Mouse (Mus musculus): ENCODE data around the gene Prkce.

The Prkce gene

GRCm38 (mm10) chr17:86559206-86559891, 391.8 kb downstream of the Prkce start:
- DNase-seq (ENCODE audit: low spot score in 2 of 2), result no peak

- no peak for DNase-seq (ENCODE audit: low spot score in 2 of 2)
Measured at GRCm38 (mm10) chr17:86560499-86560898, 392.9 kb downstream of the Prkce start.

- no peak for DNase-seq (ENCODE audit: low spot score in 2 of 2)
Measured at GRCm38 (mm10) chr17:86570491-86570890, 402.9 kb downstream of the Prkce start.

GRCm38 (mm10) chr17:86571266-86571665, 403.7 kb downstream of the Prkce start:
- no peak for DNase-seq (ENCODE audit: low spot score in 2 of 2)

- no peak for DNase-seq (ENCODE audit: low spot score in 2 of 2)
Measured at GRCm38 (mm10) chr17:86572136-86572535, 404.6 kb downstream of the Prkce start.

GRCm38 (mm10) chr17:86572576-86572975, 405.0 kb downstream of the Prkce start:
- DNase-seq (ENCODE audit: low spot score in 2 of 2), result no peak

- peak in 1 of 2 experiments; percentile 41 for DNase-seq (ENCODE audit: low spot score in 2 of 2)
Measured at GRCm38 (mm10) chr17:86573596-86574248, 406.1 kb downstream of the Prkce start.

- no peak for DNase-seq (ENCODE audit: low spot score in 2 of 2)
Measured at GRCm38 (mm10) chr17:86580724-86581123, 413.1 kb downstream of the Prkce start.

GRCm38 (mm10) chr17:86582341-86582740, 414.8 kb downstream of the Prkce start:
- DNase-seq (ENCODE audit: low spot score in 2 of 2), result no peak

- DNase-seq (ENCODE audit: low spot score in 2 of 2), result no peak
Measured at GRCm38 (mm10) chr17:86586441-86586840, 418.9 kb downstream of the Prkce start.

GRCm38 (mm10) chr17:86588704-86589449, 421.3 kb downstream of the Prkce start:
- no peak for DNase-seq (ENCODE audit: low spot score in 2 of 2)

GRCm38 (mm10) chr17:86589681-86590080, 422.1 kb downstream of the Prkce start:
- no peak for DNase-seq (ENCODE audit: low spot score in 2 of 2)

- DNase-seq (ENCODE audit: low spot score in 2 of 2), result no peak
Measured at GRCm38 (mm10) chr17:86591241-86591640, 423.7 kb downstream of the Prkce start.

GRCm38 (mm10) chr17:86592991-86593586, 425.5 kb downstream of the Prkce start:
- DNase-seq (ENCODE audit: low spot score in 2 of 2), result no peak

- no peak for DNase-seq (ENCODE audit: low spot score in 2 of 2)
Measured at GRCm38 (mm10) chr17:86595526-86595925, 427.9 kb downstream of the Prkce start.

- DNase-seq (ENCODE audit: low spot score in 2 of 2), result no peak
Measured at GRCm38 (mm10) chr17:86601116-86601515, 433.5 kb downstream of the Prkce start.

- no peak for DNase-seq (ENCODE audit: low spot score in 2 of 2)
Measured at GRCm38 (mm10) chr17:86601901-86602300, 434.3 kb downstream of the Prkce start.

- no peak for DNase-seq (ENCODE audit: low spot score in 2 of 2)
Measured at GRCm38 (mm10) chr17:86603848-86604444, 436.4 kb downstream of the Prkce start.

GRCm38 (mm10) chr17:86607981-86608380, 440.4 kb downstream of the Prkce start:
- DNase-seq (ENCODE audit: low spot score in 2 of 2), result no peak

GRCm38 (mm10) chr17:86610271-86610969, 442.8 kb downstream of the Prkce start:
- no peak for DNase-seq (ENCODE audit: low spot score in 2 of 2)

- no peak for DNase-seq (ENCODE audit: low spot score in 2 of 2)
Measured at GRCm38 (mm10) chr17:86611772-86612171, 444.2 kb downstream of the Prkce start.
